Mouse (Mus musculus) right cerebral cortex, postnatal 25 days (tissue): ENCODE results near the gene Serpine2.
A peak's percentile ranks its signal among the peaks of the same experiment; 100 is the strongest.

ENCODE experiments used
- DNase-seq: peaks from one replicate; pipeline ENCODE4 v3.0.0; 2022

Serpine2 gene

DNA sequence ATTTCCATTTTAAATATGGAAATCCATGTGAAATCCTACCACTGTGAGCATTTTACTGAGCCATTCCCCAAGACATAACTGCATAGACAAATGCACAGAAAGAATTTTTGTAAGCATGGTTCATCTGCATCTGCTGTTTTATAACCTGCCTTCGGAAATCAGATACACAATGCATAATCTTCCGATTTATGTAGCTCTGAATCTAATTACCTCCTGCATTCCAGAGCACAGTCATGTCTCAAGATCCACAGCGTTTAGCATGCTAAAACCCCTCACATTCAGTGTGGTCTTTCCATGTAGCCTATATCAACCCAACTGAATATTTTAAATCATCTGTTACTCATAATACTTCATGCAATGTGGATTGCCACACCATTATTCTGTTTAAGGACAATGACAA is 51.5 kb downstream of the Serpine2 start:
- DNase-seq = no peak

DNA sequence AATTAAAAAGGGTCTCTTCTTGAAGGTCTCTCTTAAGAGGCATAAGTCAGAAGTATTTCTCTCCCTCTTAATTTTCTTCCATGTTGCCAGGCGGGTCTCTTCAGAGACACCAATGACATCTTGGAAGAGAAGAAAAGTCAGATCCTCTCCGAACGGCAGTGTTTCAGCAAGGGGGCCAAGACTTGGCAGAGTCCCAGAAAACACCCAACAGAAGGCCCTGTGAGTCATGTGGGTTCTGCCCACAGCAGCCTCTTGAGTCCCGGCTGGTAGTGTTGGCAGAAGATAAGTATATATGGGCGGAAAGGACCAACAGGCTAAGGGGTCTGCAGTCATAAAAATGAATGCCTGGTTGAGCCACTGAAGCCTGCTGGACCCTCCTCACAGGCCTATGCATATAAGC is 54.1 kb downstream of the Serpine2 start:
- no peak for DNase-seq

DNA sequence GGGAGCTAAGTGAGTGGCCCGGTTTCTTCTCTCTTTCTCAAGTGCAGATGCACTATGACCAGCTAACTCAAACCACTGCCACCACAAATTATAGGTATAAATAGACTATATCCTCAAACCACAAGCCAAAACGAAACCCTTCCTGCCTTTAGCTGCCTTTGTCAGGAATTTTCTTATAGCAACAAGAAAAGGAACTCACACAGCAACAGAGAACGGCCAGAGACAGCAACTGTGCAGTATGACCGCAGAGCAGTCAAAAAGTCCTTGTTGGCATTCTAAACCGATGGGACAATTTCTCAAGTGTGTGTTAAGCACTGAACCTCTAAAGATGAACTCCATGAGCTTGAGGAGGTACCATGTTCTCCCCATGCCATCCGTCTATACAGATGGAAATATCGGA is 57.4 kb downstream of the Serpine2 start:
- DNase-seq = no peak

DNA sequence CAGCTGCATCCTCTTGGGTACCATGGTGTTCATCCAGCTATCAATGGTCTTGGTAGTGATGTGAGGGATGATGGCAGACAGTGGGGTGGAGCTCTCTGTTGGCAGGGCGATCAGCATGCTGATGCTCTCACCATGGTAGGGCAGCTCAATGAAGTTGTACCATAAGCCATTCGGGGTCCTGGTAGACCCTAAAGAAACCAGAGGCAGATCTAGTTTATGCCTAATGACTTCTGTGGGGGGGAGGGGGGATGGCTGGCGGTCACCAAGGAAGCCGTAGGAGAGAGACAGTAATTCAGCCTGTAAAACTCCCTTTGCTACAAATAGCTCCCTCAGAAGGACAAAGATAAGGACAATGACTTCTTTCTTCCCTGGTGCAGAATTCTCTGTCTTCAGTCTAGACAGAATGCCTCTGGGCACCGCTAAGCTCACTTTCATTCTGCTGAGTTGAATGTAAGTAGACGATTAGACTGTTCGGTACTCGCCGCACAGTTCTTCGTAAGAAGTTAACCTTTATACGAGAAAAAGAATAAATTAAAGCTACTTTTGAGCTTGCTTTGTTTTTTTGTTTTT is 58.0 kb downstream of the Serpine2 start:
- DNase-seq = no peak

DNA sequence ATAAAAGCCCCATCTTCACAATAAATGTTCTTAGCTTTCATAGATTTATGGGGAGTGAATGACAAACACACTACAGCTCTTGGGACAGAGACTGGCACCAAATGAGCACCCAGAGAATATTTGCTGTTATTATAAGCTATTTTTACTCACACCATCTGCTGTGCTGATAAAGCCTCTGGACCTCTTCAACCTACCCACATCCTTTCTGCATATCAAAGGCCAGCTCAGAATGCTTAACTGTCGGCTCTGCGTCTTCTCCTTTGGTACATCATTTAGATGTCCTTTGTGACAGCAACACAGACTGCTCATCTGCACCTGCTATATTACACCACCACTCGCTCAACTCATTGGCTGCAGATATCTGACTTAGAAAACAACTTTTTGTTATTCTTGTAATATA is 63.9 kb downstream of the Serpine2 start:
- DNase-seq = no peak

DNA sequence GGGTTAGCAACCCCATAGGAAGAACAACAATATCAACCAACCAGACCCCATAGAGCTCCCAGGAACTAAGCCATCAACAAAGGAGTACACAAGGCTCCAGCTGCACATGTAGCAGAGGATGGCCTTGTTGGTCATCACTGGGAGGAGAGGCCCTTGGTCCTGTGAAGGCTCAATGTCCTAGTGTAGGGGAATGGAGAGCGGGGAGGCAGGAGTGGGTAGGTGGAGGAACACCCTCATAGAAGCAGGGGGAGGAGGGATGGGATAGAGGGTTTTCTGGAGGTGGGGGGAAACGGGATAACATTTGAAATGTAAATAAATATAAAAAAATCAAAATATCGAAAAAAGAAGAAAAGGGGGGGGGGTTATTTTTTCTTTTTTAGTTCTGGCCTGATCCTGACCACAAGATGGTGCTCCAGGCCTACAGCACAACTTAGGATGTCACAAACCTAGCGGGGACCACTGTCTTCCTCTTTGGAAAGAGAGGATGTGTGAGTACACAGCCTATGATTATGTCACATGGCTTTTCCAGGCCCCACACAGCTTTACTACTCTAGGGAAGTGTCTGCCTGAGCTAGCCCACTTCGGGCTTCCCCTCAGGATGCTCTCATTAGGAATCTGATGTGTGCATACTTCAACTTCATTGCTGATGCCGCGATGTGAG is 74.6 kb downstream of the Serpine2 start:
- peak; percentile 32 for DNase-seq

DNA sequence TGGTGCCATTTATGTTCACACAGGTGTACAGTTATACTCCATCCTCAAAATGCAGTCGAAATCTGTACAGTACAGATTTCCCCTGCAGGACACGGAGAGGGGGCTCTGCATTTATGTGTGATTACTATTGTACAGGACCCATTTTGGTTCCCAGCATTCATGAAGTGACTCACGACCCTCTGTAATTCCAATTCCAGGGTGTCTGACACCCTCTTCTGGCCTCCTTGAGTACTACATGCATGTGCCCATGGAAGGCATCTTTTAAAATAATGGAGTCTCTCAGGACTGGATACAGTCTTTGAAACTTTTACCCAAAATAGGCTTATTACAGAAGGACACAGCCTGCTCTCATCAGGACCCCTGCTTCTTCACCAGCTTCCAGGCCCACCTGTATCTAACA is 78.5 kb downstream of the Serpine2 start:
- no peak for DNase-seq

DNA sequence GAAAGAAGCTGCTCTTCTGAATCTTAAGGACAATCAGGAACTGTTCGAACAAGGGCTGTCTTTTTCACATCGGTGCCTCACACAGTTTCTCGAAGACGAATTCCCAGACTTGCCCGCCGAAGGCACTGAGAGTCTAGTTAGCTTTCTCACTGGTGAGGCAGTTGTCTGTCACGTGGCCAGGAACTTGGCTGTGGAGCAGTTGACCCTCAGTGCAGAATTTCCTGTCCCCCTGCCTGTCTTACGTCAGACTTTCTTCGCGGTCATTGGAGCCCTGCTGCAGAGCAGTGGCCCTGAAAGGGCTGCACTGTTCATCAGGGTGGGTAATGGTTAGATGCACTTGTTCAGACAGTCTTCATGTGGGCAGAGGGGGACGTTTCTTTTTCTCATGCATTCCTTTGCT is 83.0 kb downstream of the Serpine2 start:
- no peak for DNase-seq

DNA sequence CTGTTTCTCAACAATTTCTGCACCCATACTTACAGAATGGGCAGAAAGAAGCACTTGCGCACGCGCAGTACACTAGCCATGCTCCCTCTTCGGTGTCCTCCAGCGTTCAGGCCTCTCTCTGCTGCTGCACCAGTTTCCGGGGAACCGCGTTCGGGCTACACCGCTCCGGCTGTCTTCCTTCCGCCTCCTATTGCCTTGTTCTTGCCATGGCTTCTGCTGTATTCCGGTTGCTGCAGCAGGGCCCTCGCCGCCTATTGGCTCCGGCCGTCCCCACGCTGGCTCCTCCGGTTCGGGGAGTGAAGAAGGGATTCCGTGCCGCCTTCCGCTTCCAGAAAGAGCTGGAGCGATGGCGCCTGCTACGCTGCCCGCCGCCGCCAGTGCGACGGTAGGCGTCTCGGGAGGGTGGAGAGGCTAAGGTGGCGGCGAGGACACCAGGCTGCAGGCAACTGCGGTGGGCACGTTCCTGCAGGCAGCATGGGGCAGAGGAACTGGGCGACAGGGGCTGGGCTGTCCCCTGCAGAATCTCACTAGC is 85.0 kb downstream of the Serpine2 start, which contains the start of the genes Mrpl44 and Wdfy1:
TSS of gene Mrpl44 (plus strand) at position 92 of the 532 bp plus-strand sequence.
TSS of gene Wdfy1 (minus strand) at position 217 of the 532 bp plus-strand sequence.
- peak; percentile 96 for DNase-seq

DNA sequence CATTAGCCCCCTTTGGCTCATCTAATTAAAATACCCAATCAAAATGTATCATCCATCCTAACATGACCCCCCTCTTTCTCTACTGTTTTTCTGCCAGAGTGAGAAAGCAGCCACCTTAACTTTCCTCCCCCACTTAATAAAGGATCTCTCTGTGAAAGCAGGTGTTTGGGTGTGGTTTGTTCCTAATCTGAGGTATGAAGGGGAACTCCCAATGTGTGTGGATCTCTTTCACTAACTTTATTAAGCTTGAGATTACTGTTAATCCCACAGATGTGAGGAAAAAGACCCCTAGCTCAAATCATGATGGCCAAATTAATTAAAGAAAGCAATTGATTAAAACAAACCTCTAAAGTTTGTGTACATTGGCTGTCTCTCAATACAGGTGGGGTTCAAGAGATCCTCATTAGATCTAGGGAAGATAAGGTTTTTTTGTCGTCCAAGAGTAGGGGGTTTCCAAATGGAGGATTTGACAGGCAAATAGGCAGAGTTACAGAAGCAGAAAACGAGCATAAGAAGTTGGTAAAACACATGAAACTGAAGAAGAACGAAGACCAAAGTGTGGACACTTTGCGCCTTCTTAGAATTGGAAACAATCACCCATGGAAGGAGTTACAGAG is 86.7 kb downstream of the Serpine2 start:
- DNase-seq = no peak

DNA sequence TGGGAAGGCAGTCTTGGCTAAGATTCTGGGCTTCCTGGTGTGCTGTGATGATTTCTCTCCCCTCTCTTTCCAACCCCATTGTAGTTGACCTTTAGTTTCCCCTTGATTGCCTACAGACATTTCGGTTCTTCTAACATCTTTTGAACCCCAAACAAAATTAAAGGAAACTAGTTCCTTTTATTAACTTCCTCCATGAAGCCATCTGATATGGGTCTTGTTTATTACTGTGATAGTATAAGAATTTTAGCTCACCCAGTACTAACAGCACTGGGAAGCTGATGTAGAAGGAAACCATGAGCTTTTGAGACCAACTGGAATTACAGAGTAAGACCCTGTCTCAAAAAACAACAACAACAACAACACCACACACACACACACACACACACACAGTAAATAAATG is 92.7 kb downstream of the Serpine2 start:
- no peak for DNase-seq

DNA sequence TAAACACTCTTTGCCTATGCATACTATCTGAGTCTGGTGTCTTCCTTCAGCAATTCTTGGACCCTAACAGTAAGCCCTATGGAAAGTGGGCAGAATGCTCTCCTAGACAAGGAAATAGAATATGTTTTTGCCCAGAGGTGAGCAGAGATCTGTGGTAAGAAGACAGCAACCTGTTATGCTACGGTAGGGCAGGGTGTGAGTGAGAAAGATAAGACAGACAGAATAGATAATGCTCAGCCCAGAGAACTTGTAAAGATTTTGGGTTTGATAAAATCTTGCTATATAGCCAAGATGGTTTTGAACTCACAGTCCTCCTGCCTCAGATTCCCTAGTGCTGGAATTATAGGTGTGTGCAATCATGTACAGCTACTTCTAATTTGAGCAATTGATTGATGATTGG is 96.5 kb downstream of the Serpine2 start:
- no peak for DNase-seq

DNA sequence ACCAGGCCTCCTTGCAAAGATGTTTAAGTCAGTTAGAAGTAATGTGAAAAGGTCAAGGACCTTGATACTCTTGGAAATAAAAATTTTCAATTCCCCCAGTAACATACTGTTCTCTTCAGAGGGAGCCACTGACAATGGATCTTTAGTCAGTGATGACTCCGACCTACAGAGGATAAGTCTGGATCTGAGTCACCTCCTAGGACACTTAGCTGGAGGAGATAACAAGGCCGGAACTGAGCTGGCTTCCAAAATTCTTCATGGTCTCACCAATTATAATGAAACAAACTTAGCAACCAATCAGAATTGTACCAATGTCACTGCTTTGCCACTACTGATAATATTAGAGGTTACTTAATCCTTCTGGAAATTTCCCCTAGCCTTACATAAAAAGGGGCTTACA is 96.9 kb downstream of the Serpine2 start:
- no peak for DNase-seq

DNA sequence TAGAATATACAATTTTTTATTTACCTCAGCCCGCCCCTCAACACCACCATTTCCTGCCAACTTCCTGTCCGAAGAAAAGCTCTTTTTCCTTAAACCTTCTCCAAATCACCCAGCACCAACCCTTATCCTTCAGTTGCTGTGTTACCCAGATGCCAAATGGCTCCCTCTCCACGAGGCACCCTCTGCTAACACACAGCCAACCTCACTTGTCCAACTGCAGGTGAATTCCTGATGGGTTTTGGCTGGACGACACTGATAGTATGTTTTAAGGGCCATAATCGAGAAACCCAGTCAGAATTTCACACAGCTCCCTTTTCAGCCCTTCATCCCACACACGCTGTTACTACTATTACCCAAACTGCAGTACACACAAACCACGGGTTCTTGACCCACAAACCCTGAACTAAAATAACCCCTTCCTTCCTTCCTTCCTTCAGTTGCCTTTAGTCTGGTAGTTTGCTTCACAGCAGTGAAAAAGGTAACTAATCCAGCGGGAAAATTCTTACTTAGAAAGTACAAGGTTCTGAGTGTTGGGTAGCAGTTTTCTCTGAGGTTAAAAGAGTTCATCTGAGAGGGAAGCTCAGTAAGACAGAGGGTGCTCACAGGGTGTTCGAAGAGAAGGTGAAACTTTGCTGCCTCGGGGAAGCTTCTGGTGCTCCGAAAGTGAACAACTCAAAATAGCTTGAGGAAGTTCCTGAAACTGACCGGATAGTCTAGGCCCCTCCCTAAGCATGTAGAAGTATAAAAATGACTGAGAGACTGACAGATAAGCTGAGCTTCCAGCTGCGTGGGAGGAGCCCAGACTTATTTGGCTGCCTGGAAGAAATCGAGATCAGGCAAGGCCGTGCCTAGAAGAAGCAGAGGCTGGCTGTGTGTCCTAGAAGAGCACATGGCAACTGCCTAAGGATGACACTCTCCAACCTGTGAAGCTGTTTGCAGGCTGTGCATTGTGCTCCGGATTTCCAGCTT is 98.4 kb downstream of the Serpine2 start:
- no peak for DNase-seq

DNA sequence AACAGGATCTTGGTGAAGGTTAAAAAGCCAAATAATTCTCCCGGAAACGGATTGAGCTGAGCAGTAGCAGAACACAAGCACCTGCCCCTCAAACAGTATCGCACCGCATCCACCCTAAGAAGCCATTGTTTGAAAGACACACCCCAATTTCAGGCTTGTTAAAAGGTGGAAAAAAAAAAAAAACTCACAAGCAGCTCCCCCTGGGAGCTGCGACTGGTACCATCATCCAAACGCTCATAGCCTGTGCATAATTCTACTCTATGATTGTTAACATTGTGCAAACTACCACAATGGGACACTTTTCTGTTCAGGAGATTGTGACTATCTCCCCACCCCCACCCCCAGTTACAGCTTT is 99.1 kb downstream of the Serpine2 start:
- no peak for DNase-seq

DNA sequence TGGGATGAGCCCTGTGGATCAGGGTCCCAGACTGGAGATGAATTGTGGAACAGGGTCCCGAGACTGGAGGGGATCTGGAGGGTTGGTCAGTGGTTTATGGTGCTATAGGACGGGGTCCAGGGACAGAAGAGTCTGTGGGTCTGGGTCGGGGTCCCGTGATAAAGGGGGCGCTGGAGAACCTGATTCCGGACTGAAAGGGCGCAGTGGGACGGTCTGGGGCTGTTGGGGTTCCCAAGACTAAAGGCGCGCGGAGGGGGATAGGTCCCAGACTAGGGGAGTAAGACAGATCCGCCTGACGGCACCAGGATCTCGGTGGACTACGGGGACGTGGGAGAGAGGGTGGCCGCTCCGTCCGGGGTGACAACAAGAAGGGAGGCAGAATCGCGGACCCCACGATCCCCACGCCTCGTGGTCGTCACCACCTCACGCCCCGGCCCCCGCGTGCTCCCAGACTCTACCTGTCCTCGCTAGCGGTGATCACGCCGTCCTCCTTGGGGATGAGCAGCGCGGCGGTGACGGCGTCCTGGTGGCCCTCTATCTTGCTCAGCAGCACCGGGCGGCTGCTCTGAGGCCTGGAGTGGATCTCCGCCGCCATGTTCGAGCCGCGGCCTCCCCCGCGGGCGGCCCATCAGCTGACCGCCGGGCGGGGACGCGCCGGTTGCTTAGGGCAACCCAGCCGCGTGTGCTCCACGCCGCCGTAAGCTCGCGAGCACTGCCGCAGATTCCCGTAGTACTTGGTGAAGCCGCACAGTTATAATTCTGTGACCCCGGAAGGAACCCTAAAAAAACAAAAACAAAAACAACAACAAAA is 99.7 kb downstream of the Serpine2 start:
- peak; percentile 87 for DNase-seq

DNA sequence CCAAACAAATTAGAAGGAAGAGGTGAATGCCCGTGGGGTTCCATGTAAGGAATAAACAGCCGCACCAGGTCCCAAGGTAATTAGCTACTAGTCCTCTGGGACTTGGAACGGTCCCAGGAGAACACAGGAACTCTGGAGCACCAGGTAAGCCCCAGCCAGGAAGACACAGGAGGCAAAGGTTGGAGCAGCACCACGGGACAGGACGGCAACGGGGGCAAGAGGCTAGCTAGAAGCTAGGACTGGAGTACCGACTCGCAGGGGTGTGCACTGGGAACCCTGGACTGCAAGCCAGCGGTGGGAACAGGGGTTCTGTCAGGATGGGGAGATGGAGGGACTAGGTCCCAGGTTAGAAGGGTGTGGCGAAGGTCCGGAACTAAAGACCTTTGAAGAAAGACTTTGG is 100.3 kb downstream of the Serpine2 start:
- no peak for DNase-seq

DNA sequence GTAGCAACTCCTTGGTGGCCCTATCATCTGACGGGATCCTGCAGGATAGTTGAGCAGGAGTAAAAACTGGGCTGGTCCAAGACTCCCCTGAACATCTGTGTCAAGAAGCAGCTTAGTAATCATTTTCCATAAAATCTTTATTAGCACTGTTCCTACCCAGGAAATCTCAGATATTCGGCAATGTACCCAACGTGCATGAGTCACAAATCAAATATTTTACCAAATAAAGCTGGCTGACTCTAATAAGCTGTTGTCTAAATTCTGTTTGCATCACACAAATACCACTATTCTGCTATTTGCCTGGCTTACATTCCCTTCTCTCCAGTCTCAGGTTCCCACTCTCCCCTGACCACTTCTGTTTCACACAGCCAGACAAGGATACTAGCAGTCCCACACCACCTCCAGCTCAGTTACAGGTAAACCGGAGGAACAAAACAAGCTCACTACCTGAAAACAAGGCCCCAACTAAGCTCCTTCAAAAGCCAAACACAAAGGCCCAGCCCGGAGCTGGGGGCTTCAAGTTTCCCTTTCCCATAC is 101.5 kb downstream of the Serpine2 start:
- no peak for DNase-seq

DNA sequence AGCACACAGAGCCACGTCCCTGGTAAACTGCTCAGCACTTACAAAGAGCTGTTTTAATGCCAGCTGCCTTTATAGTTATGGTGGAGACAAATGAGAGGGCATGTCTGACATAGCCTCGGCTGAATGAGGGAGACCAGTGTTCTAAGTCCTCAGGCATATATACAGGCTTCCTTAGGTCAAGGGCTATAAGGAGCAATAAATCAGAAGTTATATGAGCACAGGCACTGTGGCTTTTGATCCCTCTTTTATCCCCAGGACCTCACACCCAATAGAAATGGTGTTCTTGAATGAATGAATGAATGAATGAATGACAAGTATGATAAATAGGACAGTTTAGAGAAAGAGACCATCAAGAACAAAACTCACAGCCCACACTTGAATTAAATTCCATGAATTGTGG is 102.0 kb downstream of the Serpine2 start:
- no peak for DNase-seq

DNA sequence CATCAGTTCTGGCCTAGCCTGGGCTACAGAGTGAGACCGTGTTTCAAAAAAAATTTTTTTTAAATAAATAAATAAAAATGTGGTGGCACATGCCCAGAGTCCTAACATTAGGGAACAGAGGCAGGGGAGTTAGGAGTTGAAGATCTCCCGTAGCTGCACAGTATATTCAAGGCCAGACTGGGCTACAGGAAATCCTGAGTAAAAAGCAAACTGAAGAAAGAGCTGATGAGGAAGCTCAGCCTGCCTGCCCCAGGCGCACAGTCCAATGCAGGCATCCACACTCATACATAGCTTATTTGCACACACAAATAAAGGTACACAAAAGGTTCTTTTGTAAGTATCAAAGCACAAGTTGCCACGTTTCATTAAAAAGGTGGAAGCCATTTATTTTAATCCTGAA is 103.4 kb downstream of the Serpine2 start:
- DNase-seq = no peak

DNA sequence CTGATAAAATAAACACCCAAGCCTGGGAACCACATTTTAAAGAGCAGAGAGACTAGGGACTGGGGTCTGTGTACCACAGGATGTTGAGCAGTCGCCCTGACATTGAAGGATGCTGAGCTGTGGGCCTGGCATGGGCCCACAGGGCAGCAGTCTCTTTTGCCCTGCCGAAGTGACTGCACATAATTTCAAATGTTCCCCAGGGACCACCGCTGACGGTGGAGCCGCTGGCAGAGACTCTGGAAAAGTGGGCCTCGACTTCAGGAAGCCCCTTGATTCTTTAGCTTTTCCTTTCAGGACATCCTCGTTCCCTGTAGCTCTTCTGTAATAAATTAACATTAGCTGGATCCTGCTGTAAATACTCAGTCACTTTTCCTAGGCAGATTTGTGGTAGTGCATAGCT is 103.8 kb downstream of the Serpine2 start:
- DNase-seq = no peak

DNA sequence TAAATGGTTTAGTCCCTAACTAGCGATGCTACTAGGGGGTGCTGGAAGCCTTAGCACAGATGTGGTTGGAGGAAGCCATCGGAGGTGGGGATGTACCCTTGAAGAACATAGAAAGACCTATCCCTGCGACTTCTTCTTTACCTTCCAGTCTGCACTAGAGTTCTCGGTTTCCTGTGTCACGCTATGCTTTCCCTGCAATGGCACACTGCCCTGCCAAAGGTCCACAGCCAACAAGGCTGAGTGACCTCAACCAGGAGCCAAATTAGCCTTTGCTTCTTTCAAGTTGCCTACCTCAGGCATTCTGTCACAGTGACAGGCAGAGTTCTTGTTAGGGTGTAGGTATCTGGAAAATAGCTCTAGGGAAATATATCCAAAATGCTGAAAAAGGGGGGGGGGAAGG is 104.6 kb downstream of the Serpine2 start:
- no peak for DNase-seq
